Mouse (Mus musculus): ENCODE measurements around the gene Epha6.
A peak's percentile ranks its signal among the peaks of the same experiment; 100 is the strongest.

Epha6 gene

GRCm38 (mm10) chr16:59639102-59639691 lies 966.1 kb downstream of the Epha6 start, which contains the start of gene Arl6:
Arl6 (minus strand) TSS chr16:59639391.
- peak; percentile 94 for DNase-seq

GRCm38 (mm10) chr16:59634598-59634997 lies 970.7 kb downstream of the Epha6 start:
- no peak for DNase-seq

GRCm38 (mm10) chr16:59621554-59621953 lies 983.8 kb downstream of the Epha6 start:
- DNase-seq, result no peak

GRCm38 (mm10) chr16:59617167-59617566 lies 988.2 kb downstream of the Epha6 start:
- peak; percentile 78 for DNase-seq

- no peak for DNase-seq
These were observed 989.7 kb downstream of the Epha6 start for GRCm38 (mm10) chr16:59615675-59616074.

GRCm38 (mm10) chr16:59610750-59611149 lies 994.6 kb downstream of the Epha6 start:
- DNase-seq, result no peak

- DNase-seq, result peak; percentile 32
These were observed 1001.1 kb downstream of the Epha6 start for GRCm38 (mm10) chr16:59604078-59604781.
